Mouse (Mus musculus) adrenal gland, postnatal 4 days (tissue): Measurements from ENCODE around the gene Mast1. TPM values are rescaled to one million over a fixed set of nuclear protein-coding genes. Genes with fewer than 3 reads are reported as not detected.

Experiments
- DNase-seq, 2 experiments: peaks; one replicate each; pipeline ENCODE4 v3.0.0; 2021 to 2022; ENCODE audit warnings: low spot score in 2 of 2, mixed read lengths in 2 of 2
- long read RNA-seq, 2 experiments: library from polyadenylated mRNA; stranded (forward); transcript quantifications; one replicate each; pipeline ENCODE4 v2.0.0; 2021
- total RNA-seq, 2 experiments: library from RNA; stranded (reverse); gene quantifications; 2 replicates each; pipeline ENCODE4 v1.2.3; 2021

Mast1 gene
- 1 to 10 TPM; 8.3 to 8.5 TPM for total RNA-seq
- long read RNA-seq, experiment 1, partial matches to known transcripts = 2 of 2 reads
- long read RNA-seq, experiment 1, other reads (novel, unspliced or antisense) = 0 of 2 reads
- long read RNA-seq, experiment 2, partial matches to known transcripts = 4 of 11 reads
- long read RNA-seq, experiment 2, other reads (novel, unspliced or antisense) = 7 of 11 reads

DNA sequence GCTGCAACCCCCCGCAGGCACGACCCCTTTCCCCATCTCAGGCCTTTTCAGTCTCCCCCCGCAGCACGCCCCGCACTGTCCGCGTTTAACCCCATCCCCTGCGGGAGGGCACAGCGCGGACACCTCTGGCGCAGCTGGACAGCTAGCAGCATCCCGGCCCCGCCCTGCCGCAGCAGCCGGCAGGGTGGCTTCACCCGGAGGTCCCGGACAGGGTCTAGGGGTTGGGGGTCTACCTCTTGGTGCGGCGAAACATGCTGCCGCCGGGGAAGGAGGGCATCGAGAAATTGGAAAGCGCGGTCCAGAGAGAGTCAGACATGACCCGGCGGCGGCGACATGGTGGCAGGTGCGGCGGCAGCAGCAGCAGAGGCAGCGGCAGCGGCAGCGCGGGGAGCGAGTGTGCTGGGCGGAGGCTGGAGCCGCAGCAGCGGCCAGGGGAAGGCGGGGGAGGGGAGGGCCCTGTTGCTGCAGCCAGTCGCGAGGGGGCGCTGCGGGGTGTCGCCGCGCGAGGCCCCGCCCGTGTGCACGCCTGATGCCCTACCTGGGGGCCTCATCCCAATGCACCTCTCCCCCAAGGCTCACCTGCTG, at the start of gene Mast1:
Mast1 (minus strand) TSS at position 398 of the 585 bp plus-strand sequence.
- DNase-seq = peak in 1 of 2 experiments; percentile 44

DNA sequence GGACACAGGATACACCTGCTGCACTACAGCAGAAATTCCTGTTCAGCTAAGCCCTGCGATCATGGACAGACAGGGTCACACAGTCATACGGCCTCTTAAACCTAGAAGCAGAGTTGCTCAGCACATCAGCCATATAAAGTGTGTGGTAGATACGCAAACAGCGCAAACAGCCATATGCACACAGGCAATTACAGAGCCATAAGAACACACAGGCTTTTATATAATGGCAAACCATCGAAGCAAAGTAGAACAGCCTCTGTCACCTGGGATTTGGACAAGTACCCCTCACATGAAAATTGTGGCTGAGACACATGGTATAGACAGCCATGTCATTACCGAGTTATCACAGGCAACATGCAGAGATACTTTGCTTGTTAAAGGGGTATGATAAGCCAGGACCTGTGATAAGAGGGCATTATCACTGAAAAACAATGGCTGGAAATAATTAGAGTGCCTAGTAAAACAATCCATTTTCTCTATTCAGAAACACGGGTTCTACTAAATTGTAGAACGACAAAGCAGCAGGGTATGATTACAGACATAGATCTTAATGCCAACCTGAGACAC, 49.3 kb upstream of the Mast1 start:
- DNase-seq = no peak

DNA sequence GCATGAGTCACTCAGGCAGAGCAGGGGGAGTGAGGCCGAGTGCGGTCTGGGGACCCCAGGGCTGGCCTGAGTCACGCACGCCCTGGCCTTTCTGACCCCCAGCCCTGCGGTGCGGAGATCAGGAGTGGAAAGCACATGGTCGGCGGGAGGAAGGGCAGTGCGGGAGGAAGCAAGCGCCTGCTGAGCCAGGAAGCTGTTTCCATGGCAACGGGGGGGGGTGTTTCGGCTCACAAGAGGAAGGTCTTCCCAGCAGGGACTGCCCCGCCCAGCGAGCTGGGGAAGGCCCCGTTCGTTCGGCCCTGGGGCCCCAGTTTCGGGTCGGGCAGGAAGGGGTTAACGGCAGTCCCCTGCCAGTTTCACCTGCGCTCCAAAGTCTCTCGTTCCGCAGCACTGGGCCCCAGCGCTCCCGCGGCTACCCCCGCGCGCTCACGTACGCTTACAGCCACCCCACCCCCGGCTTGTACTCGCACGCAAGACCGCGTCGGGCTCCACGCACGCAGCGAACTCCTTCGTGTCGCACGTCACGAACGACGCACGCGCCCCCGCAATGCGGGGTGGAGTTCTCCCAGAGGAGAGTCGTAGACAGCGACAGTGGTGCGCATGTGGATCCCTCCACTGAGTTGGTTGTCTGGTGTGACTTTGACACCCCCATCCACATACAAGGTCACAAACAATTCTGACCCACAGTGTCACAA, 48.7 kb upstream of the Mast1 start:
- peak; percentile 70 to 79 for DNase-seq

- no peak for DNase-seq
Observed at GRCm38 (mm10) chr8:84985049-84985683, 48.0 kb upstream of the Mast1 start.

GRCm38 (mm10) chr8:84984294-84985048, 47.3 kb upstream of the Mast1 start:
- no peak for DNase-seq

GRCm38 (mm10) chr8:84982499-84983011, 45.4 kb upstream of the Mast1 start:
- DNase-seq = no peak

- DNase-seq = no peak
Observed at GRCm38 (mm10) chr8:84981644-84982498, 44.7 kb upstream of the Mast1 start.

GRCm38 (mm10) chr8:84980622-84981358, 43.6 kb upstream of the Mast1 start:
- DNase-seq = peak in 1 of 2 experiments; percentile 75

- peak; percentile 70 to 90 for DNase-seq
Observed at GRCm38 (mm10) chr8:84979599-84980421, 42.7 kb upstream of the Mast1 start.

DNA sequence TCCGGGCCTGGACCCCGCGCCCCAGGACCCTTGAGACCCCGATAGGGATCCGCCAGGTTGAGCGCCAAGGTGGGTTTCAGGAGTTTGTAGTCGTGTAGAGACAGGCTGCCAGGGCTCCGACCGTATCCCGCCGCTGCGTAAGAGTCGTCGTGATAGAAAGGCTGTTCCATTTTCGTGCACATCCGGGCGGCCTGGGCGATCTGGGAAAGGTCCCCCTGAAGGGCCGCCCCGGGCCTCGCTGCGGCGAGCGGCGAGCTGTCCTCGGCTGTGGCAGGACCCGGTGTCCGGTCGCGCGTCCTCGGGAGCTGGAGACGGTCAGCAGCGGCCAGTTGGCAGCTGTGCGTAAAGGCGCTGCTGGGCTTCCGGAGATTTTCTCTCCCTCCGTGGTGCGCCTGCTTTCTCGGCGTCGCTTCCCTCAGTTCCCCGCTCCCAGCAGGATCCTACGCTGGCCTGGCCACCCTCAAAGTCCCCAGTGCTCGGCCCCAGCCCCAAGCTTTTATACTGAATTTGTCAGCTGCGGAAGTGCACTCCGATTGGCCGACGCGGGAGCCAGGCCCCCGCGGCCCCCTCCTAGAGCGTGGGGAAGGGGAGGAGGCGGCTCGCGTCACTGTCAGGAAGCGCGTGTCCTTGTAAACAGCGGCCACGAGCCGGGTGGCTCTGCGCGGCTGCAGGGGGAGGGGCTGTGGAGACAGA, 41.2 kb upstream of the Mast1 start, which contains the start of gene Junb:
Junb (minus strand) TSS at position 471 of the 693 bp plus-strand sequence.
- DNase-seq = peak; percentile 90 to 93

DNA sequence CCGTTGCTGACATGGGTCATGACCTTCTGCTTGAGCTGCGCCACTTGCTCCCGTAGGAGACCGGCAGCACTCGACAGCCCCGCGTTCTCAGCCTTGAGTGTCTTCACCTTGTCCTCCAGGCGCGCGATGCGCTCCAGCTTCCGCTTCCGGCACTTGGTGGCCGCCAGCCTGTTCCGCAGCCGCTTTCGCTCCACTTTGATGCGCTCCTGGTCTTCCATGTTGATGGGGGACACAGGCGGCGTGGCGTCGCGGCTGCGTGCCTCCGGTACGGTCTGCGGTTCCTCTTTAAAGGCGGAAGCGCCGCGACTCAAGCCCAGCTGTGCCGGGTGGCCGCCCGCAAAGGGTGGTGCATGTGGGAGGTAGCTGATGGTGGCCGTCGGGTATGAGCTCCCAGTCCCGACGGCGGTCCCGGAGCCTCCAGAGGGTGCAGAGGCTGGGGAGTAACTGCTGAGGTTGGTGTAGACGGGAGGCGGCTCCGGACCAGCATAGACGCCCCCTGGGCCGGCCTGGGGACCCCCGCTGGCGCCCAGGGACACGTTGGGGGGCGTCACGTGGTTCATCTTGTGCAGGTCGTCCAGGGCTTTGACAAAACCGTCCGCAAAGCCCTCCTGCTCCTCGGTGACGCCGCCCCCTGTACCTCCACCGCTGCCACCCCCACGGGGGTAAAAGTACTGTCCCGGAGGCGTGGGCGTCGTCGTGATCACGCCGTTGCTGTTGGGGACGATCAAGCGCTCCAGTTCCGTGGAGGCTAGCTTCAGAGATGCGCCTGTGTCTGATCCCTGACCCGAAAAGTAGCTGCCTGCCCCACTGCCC, 40.5 kb upstream of the Mast1 start:
- DNase-seq = peak in 1 of 2 experiments; percentile 58

GRCm38 (mm10) chr8:84976763-84977434, 39.7 kb upstream of the Mast1 start:
- no peak for DNase-seq

GRCm38 (mm10) chr8:84976031-84976762, 39.0 kb upstream of the Mast1 start:
- DNase-seq = peak; percentile 78 to 93

GRCm38 (mm10) chr8:84975434-84975833, 38.3 kb upstream of the Mast1 start:
- DNase-seq = peak in 1 of 2 experiments; percentile 66

- DNase-seq = no peak
Observed at GRCm38 (mm10) chr8:84974543-84975142, 37.5 kb upstream of the Mast1 start.
